Mouse (Mus musculus) ES-Bruce4 (cell line): ENCODE results near the gene Trp63. TPM values are rescaled to one million over a fixed set of nuclear protein-coding genes. Genes with fewer than 3 reads are reported as not detected.

ENCODE experiments used
- H3K27ac ChIP-seq: 2 replicates; pipeline ENCODE4 v1.5.1; 2012; ENCODE audit warnings: low read length, inconsistent platforms; ENCODE audit not compliant: insufficient read depth
- H3K27me3 ChIP-seq: 2 replicates; pipeline ENCODE4 v1.6.1; 2012; ENCODE audit warnings: mild to moderate bottlenecking, low read length, inconsistent platforms; ENCODE audit not compliant: control insufficient read depth, poor library complexity, insufficient read depth, severe bottlenecking
- H3K36me3 ChIP-seq: 2 replicates; pipeline ENCODE4 v1.6.1; 2012; ENCODE audit warnings: inconsistent platforms, mild to moderate bottlenecking, low read length, moderate library complexity; ENCODE audit not compliant: control insufficient read depth, poor library complexity, insufficient read depth, severe bottlenecking
- H3K4me1 ChIP-seq: one replicate; pipeline ENCODE4 v1.8.1; 2011; ENCODE audit warnings: low read length; ENCODE audit not compliant: control insufficient read depth, insufficient read depth
- H3K4me3 ChIP-seq: 2 replicates; pipeline ENCODE4 v1.5.1; 2011; ENCODE audit warnings: low read depth, mild to moderate bottlenecking, low read length
- H3K9ac ChIP-seq: 2 replicates; pipeline ENCODE4 v1.6.1; 2012; ENCODE audit warnings: low read depth, mild to moderate bottlenecking, inconsistent platforms; ENCODE audit not compliant: poor library complexity, severe bottlenecking
- H3K9me3 ChIP-seq: replicated peaks from 2 replicates; pipeline ENCODE4 v1.6.1; 2012; ENCODE audit warnings: mild to moderate bottlenecking, low read length, inconsistent platforms; ENCODE audit not compliant: control insufficient read depth, poor library complexity, insufficient read depth, severe bottlenecking
- CTCF ChIP-seq: IDR thresholded peaks from one replicate; pipeline ENCODE4 v1.8.1; 2011; ENCODE audit warnings: low read depth, low read length
- EP300 ChIP-seq: IDR thresholded peaks from 2 replicates; pipeline ENCODE4 v1.6.1; 2011; ENCODE audit warnings: low read depth, low read length; ENCODE audit not compliant: insufficient read depth
- POLR2A ChIP-seq: IDR thresholded peaks from one replicate; pipeline ENCODE4 v1.8.1; 2011; ENCODE audit warnings: low read length; ENCODE audit not compliant: insufficient read depth
- polyA plus RNA-seq: library from polyadenylated mRNA; stranded (reverse); fragments of >200 nt; gene quantifications from 2 replicates; pipeline ENCODE4 v1.2.4, GENCODE M21; 2011; ENCODE audit warnings: low read depth; ENCODE audit not compliant: missing spikeins, insufficient read depth, insufficient read length

Trp63 gene
- polyA plus RNA-seq, 1 experiment, result 0.61 TPM

DNA sequence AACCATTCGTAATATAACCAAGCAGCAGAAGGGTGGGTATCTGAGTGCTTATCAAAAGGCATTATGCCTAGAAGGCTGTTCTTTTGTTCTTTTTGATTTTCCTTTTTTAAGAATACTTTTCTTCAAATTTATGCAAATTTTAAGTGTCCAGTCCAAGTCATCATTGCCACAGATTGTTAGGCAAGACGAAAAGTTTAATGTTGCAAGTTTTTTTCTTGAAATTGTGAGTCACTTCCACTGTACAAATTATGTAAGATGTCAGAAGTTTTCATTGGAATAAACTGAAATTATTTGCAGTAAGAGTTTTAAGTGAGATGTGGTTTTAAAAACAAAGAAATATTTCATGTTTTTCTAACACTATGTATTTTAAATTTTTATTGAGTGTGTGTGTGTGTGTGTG is 100.7 kb downstream of the Trp63 start:
- H3K36me3 ChIP-seq, result no peaks in the 10 kb centered on the region
- no peak overlapping the region for H3K27ac ChIP-seq
- no peaks in the 10 kb centered on the region for H3K27me3 ChIP-seq
- H3K9me3 ChIP-seq, result no peaks in the 10 kb centered on the region
- no peak overlapping the region for H3K9ac ChIP-seq
- H3K4me3 ChIP-seq, result no peak overlapping the region
- no peak for TF ChIP-seq EP300
- no peak for TF ChIP-seq CTCF
- TF ChIP-seq POLR2A, result no peak
- no peaks in the 10 kb centered on the region for H3K4me1 ChIP-seq

DNA sequence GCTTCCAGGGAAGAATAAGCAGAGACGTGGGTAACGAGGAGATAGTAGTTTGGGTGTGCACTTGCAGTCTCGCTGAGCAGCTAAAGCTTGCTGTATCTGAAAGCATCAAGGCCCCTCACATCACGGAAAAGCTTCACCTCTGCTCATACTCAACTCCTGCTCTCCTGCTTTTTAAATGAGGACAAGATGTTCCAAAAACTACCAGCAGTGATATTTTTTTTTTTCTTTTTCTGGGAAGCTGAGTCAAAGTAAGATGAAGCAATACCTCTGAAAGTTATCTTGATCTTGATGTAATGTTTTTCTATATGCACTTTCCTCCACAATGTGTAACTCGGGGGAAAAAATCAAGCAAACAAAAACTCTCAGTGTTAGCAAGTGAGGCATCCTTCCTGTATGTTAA is 102.9 kb downstream of the Trp63 start:
- no peak for TF ChIP-seq POLR2A
- no peak for TF ChIP-seq EP300
- TF ChIP-seq CTCF, result no peak
- no peaks in the 10 kb centered on the region for H3K9me3 ChIP-seq
- no peak overlapping the region for H3K27ac ChIP-seq
- no peaks in the 10 kb centered on the region for H3K4me1 ChIP-seq
- no peak overlapping the region for H3K4me3 ChIP-seq
- H3K36me3 ChIP-seq, result no peaks in the 10 kb centered on the region
- H3K27me3 ChIP-seq, result no peaks in the 10 kb centered on the region
- no peak overlapping the region for H3K9ac ChIP-seq

DNA sequence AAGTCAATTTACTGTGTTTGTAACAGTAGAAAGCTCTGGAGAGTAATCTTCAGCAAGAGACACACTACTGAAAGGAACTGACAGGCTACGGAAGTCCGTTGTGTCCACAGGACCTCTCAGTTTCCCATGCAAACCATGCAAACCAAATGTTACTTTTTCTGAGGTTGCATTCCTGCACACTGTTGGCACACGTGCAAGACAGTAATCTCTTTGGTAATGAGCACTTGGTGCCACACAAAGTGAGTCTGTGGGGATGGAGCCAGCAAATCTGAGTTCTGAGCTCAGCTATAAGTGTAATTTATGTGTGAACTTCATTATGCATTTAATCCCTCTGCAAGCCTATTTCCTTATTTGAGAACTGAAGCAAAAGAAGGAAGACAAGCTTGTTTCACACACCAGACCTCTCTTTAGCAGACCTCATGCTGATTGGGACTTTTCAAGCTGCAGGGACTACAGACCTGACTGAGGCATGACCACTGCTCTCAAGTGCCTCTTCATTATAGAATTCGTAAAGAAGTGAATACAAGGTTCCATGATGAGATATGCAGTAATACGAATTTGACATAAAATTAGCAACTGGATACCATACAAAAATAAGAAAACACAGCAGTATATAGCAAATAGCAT is 109.2 kb downstream of the Trp63 start:
- Histone ChIP-seq H3K4me3 (no peak overlapping the region), H3K9me3 (no peaks in the 10 kb centered on the region), H3K36me3 (no peaks in the 10 kb centered on the region), H3K27ac (no peak overlapping the region), H3K4me1 (no peaks in the 10 kb centered on the region), H3K9ac (no peak overlapping the region), H3K27me3 (no peaks in the 10 kb centered on the region)
- no peak for TF ChIP-seq CTCF
- TF ChIP-seq POLR2A, result no peak
- no peak for TF ChIP-seq EP300

DNA sequence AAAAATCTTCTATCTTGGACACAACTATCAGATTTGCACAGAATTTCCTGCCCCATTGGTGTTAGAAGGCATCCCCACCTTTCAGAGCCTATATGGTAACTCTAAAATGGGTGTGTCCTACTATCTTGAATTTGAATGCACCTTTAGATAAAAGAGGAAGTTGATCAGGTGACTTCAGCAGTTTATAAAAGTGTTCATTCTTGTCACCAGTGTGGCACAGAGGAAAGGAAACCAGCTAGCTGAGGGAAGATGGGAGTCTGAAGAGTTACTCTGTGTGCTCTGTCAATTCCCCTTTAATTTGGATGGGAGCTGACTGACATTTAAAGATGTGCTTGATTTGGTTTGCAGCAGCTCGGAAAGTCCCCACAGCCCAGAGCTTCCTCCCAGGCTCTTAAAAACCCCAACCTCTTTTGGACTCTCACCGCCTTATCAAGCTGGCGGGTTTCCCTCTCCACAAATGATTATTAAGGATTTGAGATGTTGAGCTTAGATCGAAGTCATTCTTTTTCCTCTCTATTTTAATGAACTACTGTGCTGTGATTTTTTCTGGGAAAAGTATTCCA is 114.2 kb downstream of the Trp63 start:
- H3K36me3 ChIP-seq, result no peaks in the 10 kb centered on the region
- TF ChIP-seq POLR2A (no peak), EP300 (no peak)
- no peak overlapping the region for H3K9ac ChIP-seq
- H3K4me3 ChIP-seq, result no peak overlapping the region
- H3K9me3 ChIP-seq, result no peaks in the 10 kb centered on the region
- no peaks in the 10 kb centered on the region for H3K27me3 ChIP-seq
- H3K27ac ChIP-seq, result no peak overlapping the region
- no peaks in the 10 kb centered on the region for H3K4me1 ChIP-seq

DNA sequence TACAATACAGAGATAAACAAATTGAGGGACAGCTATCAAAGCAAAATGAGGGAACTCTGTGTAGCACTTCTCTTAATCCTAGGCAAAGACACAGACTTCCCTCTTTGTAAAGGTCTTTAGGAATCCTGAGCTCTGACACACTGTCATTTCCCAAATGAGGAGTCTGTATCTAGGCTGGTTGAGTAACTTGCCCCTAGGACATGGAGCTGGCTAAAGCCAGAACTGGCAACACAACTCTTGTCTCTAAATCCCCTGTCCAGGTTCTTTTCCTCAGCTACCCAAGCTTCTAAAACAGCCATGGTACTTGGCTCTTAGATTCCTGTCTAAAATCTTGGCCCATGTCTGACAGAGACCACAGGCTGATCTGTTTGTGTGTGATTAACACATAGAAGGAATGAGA is 116.1 kb downstream of the Trp63 start:
- Histone ChIP-seq H3K27ac (no peak overlapping the region), H3K4me3 (no peak overlapping the region), H3K9me3 (no peaks in the 10 kb centered on the region), H3K9ac (no peak overlapping the region), H3K4me1 (no peaks in the 10 kb centered on the region), H3K27me3 (no peaks in the 10 kb centered on the region), H3K36me3 (no peaks in the 10 kb centered on the region)
- TF ChIP-seq CTCF (no peak), POLR2A (no peak), EP300 (no peak)

DNA sequence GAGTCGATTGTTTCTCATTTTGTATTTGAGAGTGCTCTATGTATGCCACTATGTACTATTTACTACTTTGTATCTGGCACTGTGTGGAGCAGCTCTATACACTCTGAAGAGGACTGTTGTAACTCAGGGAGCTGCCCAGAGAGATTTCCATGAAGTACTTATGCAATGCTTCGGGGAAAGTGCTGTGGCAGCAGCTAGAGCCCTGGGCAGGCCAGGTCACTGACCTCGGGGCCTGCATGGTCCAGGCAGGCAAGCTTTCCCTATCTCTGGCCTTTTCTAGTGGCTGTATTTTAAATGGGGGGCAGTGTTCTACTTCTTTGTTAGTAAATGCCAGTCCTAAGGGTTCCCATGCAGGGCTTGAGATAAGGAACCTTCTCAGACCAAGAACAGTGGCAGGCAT is 121.4 kb downstream of the Trp63 start:
- no peaks in the 10 kb centered on the region for H3K4me1 ChIP-seq
- H3K9ac ChIP-seq, result no peak overlapping the region
- TF ChIP-seq CTCF (no peak), EP300 (no peak), POLR2A (no peak)
- H3K9me3 ChIP-seq, result no peaks in the 10 kb centered on the region
- no peaks in the 10 kb centered on the region for H3K36me3 ChIP-seq
- no peak overlapping the region for H3K4me3 ChIP-seq
- no peak overlapping the region for H3K27ac ChIP-seq
- no peaks in the 10 kb centered on the region for H3K27me3 ChIP-seq
